Mouse (Mus musculus): Measurements from ENCODE around the gene Rrp7a.

Rrp7a gene

GRCm38 (mm10) chr15:83111290-83111689, 11.3 kb downstream of the Rrp7a start:
- no peak for TF ChIP-seq NANOG (IDR thresholded peaks at IDR 0.05; ENCODE audit: borderline replicate concordance, low read length)
- TF ChIP-seq POU5F1 (IDR thresholded peaks at IDR 0.05; ENCODE audit: borderline replicate concordance, low read length): no peak
- TF ChIP-seq CTCF (conservative IDR thresholded peaks at IDR 0.05; ENCODE audit: low read length): no peak
- Histone ChIP-seq H3K4me1 (replicated peaks; ENCODE audit: low read depth, low read length) (peaks cover 35% of the 10 kb centered on the region), H3K4me3 (replicated peaks; ENCODE audit: low read length) (no peak overlapping the region), H3K36me3 (ENCODE audit: insufficient read depth, low read length) (peaks cover 37% of the 10 kb centered on the region), H3K9me3 (ENCODE audit: low read length) (peaks cover 45% of the 10 kb centered on the region), H3K27me3 (ENCODE audit: insufficient read depth, low read length) (no peaks in the 10 kb centered on the region)

- no peak overlapping the region for H3K4me3 ChIP-seq (replicated peaks; ENCODE audit: low read length)
- H3K4me1 ChIP-seq (replicated peaks; ENCODE audit: low read depth, low read length): peaks cover 30% of the 10 kb centered on the region
- TF ChIP-seq NANOG (IDR thresholded peaks at IDR 0.05; ENCODE audit: borderline replicate concordance, low read length): no peak
- no peak for TF ChIP-seq CTCF (conservative IDR thresholded peaks at IDR 0.05; ENCODE audit: low read length)
- no peak for TF ChIP-seq POU5F1 (IDR thresholded peaks at IDR 0.05; ENCODE audit: borderline replicate concordance, low read length)
- peaks cover 31% of the 10 kb centered on the region for H3K36me3 ChIP-seq (ENCODE audit: insufficient read depth, low read length)
- no peaks in the 10 kb centered on the region for H3K27me3 ChIP-seq (ENCODE audit: insufficient read depth, low read length)
- peaks cover 36% of the 10 kb centered on the region for H3K9me3 ChIP-seq (ENCODE audit: low read length)
These were observed 14.8 kb downstream of the Rrp7a start for GRCm38 (mm10) chr15:83107814-83108213.

- Histone ChIP-seq H3K4me1 (replicated peaks; ENCODE audit: low read depth, low read length) (peaks cover 44% of the 10 kb centered on the region), H3K27me3 (ENCODE audit: insufficient read depth, low read length) (no peaks in the 10 kb centered on the region), H3K4me3 (replicated peaks; ENCODE audit: low read length) (no peak overlapping the region), H3K36me3 (ENCODE audit: insufficient read depth, low read length) (peaks cover 29% of the 10 kb centered on the region), H3K9me3 (ENCODE audit: low read length) (peaks cover 22% of the 10 kb centered on the region)
- TF ChIP-seq POU5F1 (IDR thresholded peaks at IDR 0.05; ENCODE audit: borderline replicate concordance, low read length): no peak
- TF ChIP-seq CTCF (conservative IDR thresholded peaks at IDR 0.05; ENCODE audit: low read length): no peak
- no peak for TF ChIP-seq NANOG (IDR thresholded peaks at IDR 0.05; ENCODE audit: borderline replicate concordance, low read length)
These were observed 16.2 kb downstream of the Rrp7a start for GRCm38 (mm10) chr15:83106426-83106825.

GRCm38 (mm10) chr15:83103111-83103510, 19.5 kb downstream of the Rrp7a start:
- Histone ChIP-seq H3K36me3 (ENCODE audit: insufficient read depth, low read length) (peaks cover 20% of the 10 kb centered on the region), H3K27me3 (ENCODE audit: insufficient read depth, low read length) (no peaks in the 10 kb centered on the region), H3K4me1 (replicated peaks; ENCODE audit: low read depth, low read length) (peaks cover 69% of the 10 kb centered on the region), H3K4me3 (replicated peaks; ENCODE audit: low read length) (no peak overlapping the region), H3K9me3 (ENCODE audit: low read length) (no peaks in the 10 kb centered on the region)
- no peak for TF ChIP-seq CTCF (conservative IDR thresholded peaks at IDR 0.05; ENCODE audit: low read length)

- Histone ChIP-seq H3K27me3 (ENCODE audit: insufficient read depth, low read length) (no peaks in the 10 kb centered on the region), H3K4me3 (replicated peaks; ENCODE audit: low read length) (peak overlapping the region; percentile 85), H3K9me3 (ENCODE audit: low read length) (no peaks in the 10 kb centered on the region), H3K36me3 (ENCODE audit: insufficient read depth, low read length) (peaks cover 10% of the 10 kb centered on the region), H3K4me1 (replicated peaks; ENCODE audit: low read depth, low read length) (peaks cover 57% of the 10 kb centered on the region)
- TF ChIP-seq POU5F1 (IDR thresholded peaks at IDR 0.05; ENCODE audit: borderline replicate concordance, low read length): no peak
- TF ChIP-seq CTCF (conservative IDR thresholded peaks at IDR 0.05; ENCODE audit: low read length): no peak
- TF ChIP-seq NANOG (IDR thresholded peaks at IDR 0.05; ENCODE audit: borderline replicate concordance, low read length): no peak
These were observed 22.3 kb downstream of the Rrp7a start for GRCm38 (mm10) chr15:83100332-83100662.

GRCm38 (mm10) chr15:83099533-83100331, 22.9 kb downstream of the Rrp7a start:
- TF ChIP-seq CTCF (conservative IDR thresholded peaks at IDR 0.05; ENCODE audit: low read length) (no peak), NANOG (IDR thresholded peaks at IDR 0.05; ENCODE audit: borderline replicate concordance, low read length) (no peak), POU5F1 (IDR thresholded peaks at IDR 0.05; ENCODE audit: borderline replicate concordance, low read length) (no peak)
- Histone ChIP-seq H3K4me1 (replicated peaks; ENCODE audit: low read depth, low read length) (peaks cover 57% of the 10 kb centered on the region), H3K4me3 (replicated peaks; ENCODE audit: low read length) (peak overlapping the region; percentile 85), H3K9me3 (ENCODE audit: low read length) (no peaks in the 10 kb centered on the region), H3K27me3 (ENCODE audit: insufficient read depth, low read length) (no peaks in the 10 kb centered on the region), H3K36me3 (ENCODE audit: insufficient read depth, low read length) (peaks cover 5% of the 10 kb centered on the region; the same call in 1 of the 2 replicates)

- H3K27me3 ChIP-seq (ENCODE audit: insufficient read depth, low read length): no peaks in the 10 kb centered on the region
- H3K9me3 ChIP-seq (ENCODE audit: low read length): no peaks in the 10 kb centered on the region
- H3K36me3 ChIP-seq (ENCODE audit: insufficient read depth, low read length): no peaks in the 10 kb centered on the region
- no peak for TF ChIP-seq POU5F1 (IDR thresholded peaks at IDR 0.05; ENCODE audit: borderline replicate concordance, low read length)
- no peak for TF ChIP-seq NANOG (IDR thresholded peaks at IDR 0.05; ENCODE audit: borderline replicate concordance, low read length)
- peak; percentile 47 for TF ChIP-seq CTCF (conservative IDR thresholded peaks at IDR 0.05; ENCODE audit: low read length)
- no peak overlapping the region for H3K4me3 ChIP-seq (replicated peaks; ENCODE audit: low read length)
- H3K4me1 ChIP-seq (replicated peaks; ENCODE audit: low read depth, low read length): peaks cover 49% of the 10 kb centered on the region
These were observed 26.7 kb downstream of the Rrp7a start for GRCm38 (mm10) chr15:83095950-83096349.

GRCm38 (mm10) chr15:83093687-83094086, 28.9 kb downstream of the Rrp7a start:
- H3K9me3 ChIP-seq (ENCODE audit: low read length): no peaks in the 10 kb centered on the region
- peaks cover 52% of the 10 kb centered on the region for H3K4me1 ChIP-seq (replicated peaks; ENCODE audit: low read depth, low read length)
- H3K27me3 ChIP-seq (ENCODE audit: insufficient read depth, low read length): peaks cover 13% of the 10 kb centered on the region
- H3K4me3 ChIP-seq (replicated peaks; ENCODE audit: low read length): no peak overlapping the region
- no peak for TF ChIP-seq CTCF (conservative IDR thresholded peaks at IDR 0.05; ENCODE audit: low read length)
- TF ChIP-seq POU5F1 (IDR thresholded peaks at IDR 0.05; ENCODE audit: borderline replicate concordance, low read length): no peak
- TF ChIP-seq NANOG (IDR thresholded peaks at IDR 0.05; ENCODE audit: borderline replicate concordance, low read length): no peak
- no peaks in the 10 kb centered on the region for H3K36me3 ChIP-seq (ENCODE audit: insufficient read depth, low read length)

GRCm38 (mm10) chr15:83090874-83091273, 31.7 kb downstream of the Rrp7a start:
- H3K9me3 ChIP-seq (ENCODE audit: low read length): no peaks in the 10 kb centered on the region
- H3K36me3 ChIP-seq (ENCODE audit: insufficient read depth, low read length): no peaks in the 10 kb centered on the region
- TF ChIP-seq NANOG (IDR thresholded peaks at IDR 0.05; ENCODE audit: borderline replicate concordance, low read length): no peak
- TF ChIP-seq CTCF (conservative IDR thresholded peaks at IDR 0.05; ENCODE audit: low read length): no peak
- no peak for TF ChIP-seq POU5F1 (IDR thresholded peaks at IDR 0.05; ENCODE audit: borderline replicate concordance, low read length)
- H3K4me1 ChIP-seq (replicated peaks; ENCODE audit: low read depth, low read length): peaks cover 47% of the 10 kb centered on the region
- peaks cover 18% of the 10 kb centered on the region for H3K27me3 ChIP-seq (ENCODE audit: insufficient read depth, low read length)
- no peak overlapping the region for H3K4me3 ChIP-seq (replicated peaks; ENCODE audit: low read length)

Data from E14TG2a.4 (cell line).